Mouse (Mus musculus) spleen, adult 18-20 months (tissue): ENCODE results near the gene Slc2a4.

Source experiments
- DNase-seq, 2 experiments: peaks; one replicate each; pipeline ENCODE4 v3.0.0; 2022; ENCODE audit warnings: mixed read lengths in 2 of 2

Slc2a4 gene

DNA sequence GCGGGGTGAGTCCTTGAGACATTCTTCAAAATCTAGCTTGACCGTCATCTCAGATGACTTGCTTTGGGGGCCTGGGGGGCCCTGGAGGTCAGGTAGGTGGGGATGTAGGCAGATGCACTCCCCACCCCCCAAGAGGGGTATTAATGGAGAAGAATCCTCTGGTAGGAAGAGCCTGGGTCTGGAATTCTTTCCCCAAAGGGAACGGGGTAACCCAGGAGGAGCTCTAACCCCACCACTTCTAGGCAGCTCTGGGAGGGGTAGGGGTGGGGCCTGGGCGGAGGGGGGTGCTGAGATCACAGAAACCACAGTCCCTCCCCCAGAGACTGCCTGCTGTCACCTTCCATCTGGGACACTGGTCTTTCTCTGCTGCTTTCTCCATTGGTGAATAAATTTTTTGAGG, 52.7 kb downstream of the Slc2a4 start, which contains the start of gene Acap1:
Gene Acap1, minus strand, starts transcription at position 249 of the 400 bp plus-strand sequence.
- DNase-seq, result peak; percentile 58 to 67

DNA sequence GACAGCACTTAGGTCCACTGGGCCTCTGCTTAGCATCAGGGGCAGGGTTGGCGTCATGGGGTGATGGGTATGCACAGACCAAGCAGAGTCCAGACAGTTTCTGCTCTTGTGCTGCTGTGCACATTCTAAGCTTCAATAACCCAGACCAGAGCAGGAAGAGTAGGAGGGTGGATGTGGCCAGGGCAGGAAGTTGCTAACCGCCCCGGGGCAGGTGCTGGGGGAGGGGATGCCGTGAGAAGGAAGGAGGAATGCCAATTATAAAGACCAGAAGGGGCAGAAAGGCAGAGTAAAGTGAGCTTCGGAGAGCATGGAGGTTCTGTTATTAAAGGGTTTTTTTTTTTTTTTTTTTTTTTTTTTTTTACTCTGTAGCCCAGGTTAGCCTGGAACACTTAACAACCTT, 53.3 kb downstream of the Slc2a4 start:
- peak; percentile 75 to 80 for DNase-seq
